Mouse (Mus musculus): ENCODE measurements around the gene Slc5a1. TPM values are rescaled to one million over a fixed set of nuclear protein-coding genes. Genes with fewer than 3 reads are reported as not detected.

Gene Slc5a1
- polyA plus RNA-seq, 2 experiments, result 0.16 to 1.0 TPM

- Histone ChIP-seq H3K9me3 (ENCODE audit: control insufficient read depth, low read length) (no peaks in the 10 kb centered on the region), H3K27me3 (ENCODE audit: control insufficient read depth, insufficient read depth, low read length) (no peaks in the 10 kb centered on the region), H3K36me3 (ENCODE audit: control insufficient read depth, insufficient read depth, low read length) (no peaks in the 10 kb centered on the region), H3K27ac (replicated peaks; ENCODE audit: low read depth, low read length) (no peak overlapping the region), H3K4me2 (replicated peaks; ENCODE audit: low read depth, low read length, severe bottlenecking) (no peak overlapping the region), H3K4me3 (replicated peaks; ENCODE audit: low read length) (no peak overlapping the region), H3K4me1 (ENCODE audit: control insufficient read depth, insufficient read depth, low read length) (no peaks in the 10 kb centered on the region), H3K9ac (ENCODE audit: low read depth, low read length, severe bottlenecking) (no peak overlapping the region)
- TF ChIP-seq POLR2A (IDR thresholded peaks at IDR 0.05; ENCODE audit: borderline replicate concordance, extremely low read depth, insufficient read depth, insufficient read length), result no peak
- DNase-seq (ENCODE audit: low spot score) (no peak), ATAC-seq (ENCODE audit: low FRiP score, low read depth) (no peak)
- WGBS, result 86% methylated on average over 4 of the region's 4 CpGs
Measured at GRCm38 (mm10) chr5:33125318-33125717, 21.3 kb downstream of the Slc5a1 start.

GRCm38 (mm10) chr5:33134132-33134531 lies 30.1 kb downstream of the Slc5a1 start:
- no peak for ATAC-seq (ENCODE audit: low FRiP score, low read depth)

GRCm38 (mm10) chr5:33135611-33136010 lies 31.6 kb downstream of the Slc5a1 start:
- no peak overlapping the region for H3K27ac ChIP-seq (replicated peaks; ENCODE audit: low read depth, low read length)
- H3K9me3 ChIP-seq (ENCODE audit: control insufficient read depth, low read length), result no peaks in the 10 kb centered on the region
- 76% methylated on average over 5 of the region's 5 CpGs for WGBS
- H3K4me3 ChIP-seq (replicated peaks; ENCODE audit: low read length), result no peak overlapping the region
- TF ChIP-seq POLR2A (IDR thresholded peaks at IDR 0.05; ENCODE audit: borderline replicate concordance, extremely low read depth, insufficient read depth, insufficient read length), result no peak
- DNase-seq (ENCODE audit: low spot score) (no peak), ATAC-seq (ENCODE audit: low FRiP score, low read depth) (no peak)
- no peaks in the 10 kb centered on the region for H3K4me1 ChIP-seq (ENCODE audit: control insufficient read depth, insufficient read depth, low read length)
- H3K4me2 ChIP-seq (replicated peaks; ENCODE audit: low read depth, low read length, severe bottlenecking), result no peak overlapping the region
- no peaks in the 10 kb centered on the region for H3K27me3 ChIP-seq (ENCODE audit: control insufficient read depth, insufficient read depth, low read length)
- H3K36me3 ChIP-seq (ENCODE audit: control insufficient read depth, insufficient read depth, low read length), result no peaks in the 10 kb centered on the region
- no peak overlapping the region for H3K9ac ChIP-seq (ENCODE audit: low read depth, low read length, severe bottlenecking)

More at GRCm38 (mm10) chr5:33134132-33134531, 30.1 kb downstream of the Slc5a1 start:
- no peak for TF ChIP-seq POLR2A (IDR thresholded peaks at IDR 0.05; ENCODE audit: borderline replicate concordance, extremely low read depth, insufficient read depth, insufficient read length)
- no peaks in the 10 kb centered on the region for H3K4me1 ChIP-seq (ENCODE audit: control insufficient read depth, insufficient read depth, low read length)
- H3K4me3 ChIP-seq (replicated peaks; ENCODE audit: low read length), result no peak overlapping the region
- H3K4me2 ChIP-seq (replicated peaks; ENCODE audit: low read depth, low read length, severe bottlenecking), result no peak overlapping the region
- DNase-seq (ENCODE audit: low spot score), result no peak
- 81% methylated on average over 4 of the region's 4 CpGs for WGBS
- no peaks in the 10 kb centered on the region for H3K36me3 ChIP-seq (ENCODE audit: control insufficient read depth, insufficient read depth, low read length)
- H3K27me3 ChIP-seq (ENCODE audit: control insufficient read depth, insufficient read depth, low read length), result no peaks in the 10 kb centered on the region
- no peaks in the 10 kb centered on the region for H3K9me3 ChIP-seq (ENCODE audit: control insufficient read depth, low read length)
- no peak overlapping the region for H3K27ac ChIP-seq (replicated peaks; ENCODE audit: low read depth, low read length)
- no peak overlapping the region for H3K9ac ChIP-seq (ENCODE audit: low read depth, low read length, severe bottlenecking)

GRCm38 (mm10) chr5:33142790-33143455 lies 38.9 kb downstream of the Slc5a1 start:
- Histone ChIP-seq H3K9ac (ENCODE audit: low read depth, low read length, severe bottlenecking) (no peak overlapping the region), H3K4me1 (ENCODE audit: control insufficient read depth, insufficient read depth, low read length) (no peaks in the 10 kb centered on the region), H3K27ac (replicated peaks; ENCODE audit: low read depth, low read length) (no peak overlapping the region), H3K27me3 (ENCODE audit: control insufficient read depth, insufficient read depth, low read length) (no peaks in the 10 kb centered on the region), H3K4me2 (replicated peaks; ENCODE audit: low read depth, low read length, severe bottlenecking) (no peak overlapping the region), H3K4me3 (replicated peaks; ENCODE audit: low read length) (no peak overlapping the region), H3K9me3 (ENCODE audit: control insufficient read depth, low read length) (no peaks in the 10 kb centered on the region), H3K36me3 (ENCODE audit: control insufficient read depth, insufficient read depth, low read length) (no peaks in the 10 kb centered on the region)
- no peak for TF ChIP-seq POLR2A (IDR thresholded peaks at IDR 0.05; ENCODE audit: borderline replicate concordance, extremely low read depth, insufficient read depth, insufficient read length)
- DNase-seq (ENCODE audit: low spot score) (peak; percentile 63), ATAC-seq (ENCODE audit: low FRiP score, low read depth) (no peak)
- WGBS, result 47% methylated on average over 7 of the region's 7 CpGs

DNA sequence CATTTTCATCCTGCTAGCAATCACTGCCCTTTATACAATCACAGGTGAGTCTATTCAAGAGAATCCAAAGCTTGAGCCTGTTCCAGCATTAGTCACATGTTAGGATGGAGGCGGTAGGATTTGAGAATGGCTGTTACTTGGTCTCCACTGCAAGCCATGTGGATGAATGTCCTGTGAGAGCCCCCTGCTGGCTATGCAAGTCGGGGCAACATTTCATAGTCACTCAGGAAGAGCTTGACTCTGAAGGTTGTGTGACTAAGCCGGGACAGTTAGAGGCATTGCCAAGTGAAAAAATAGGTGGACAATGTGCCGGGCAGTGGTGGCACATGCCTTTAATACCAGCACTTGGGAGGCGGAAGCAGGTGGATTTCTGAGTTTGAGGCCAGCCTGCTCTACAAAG lies 40.0 kb downstream of the Slc5a1 start:
- Histone ChIP-seq H3K36me3 (ENCODE audit: control insufficient read depth, insufficient read depth, low read length) (no peaks in the 10 kb centered on the region), H3K27ac (replicated peaks; ENCODE audit: low read depth, low read length) (no peak overlapping the region), H3K4me3 (replicated peaks; ENCODE audit: low read length) (no peak overlapping the region), H3K9me3 (ENCODE audit: control insufficient read depth, low read length) (no peaks in the 10 kb centered on the region), H3K27me3 (ENCODE audit: control insufficient read depth, insufficient read depth, low read length) (no peaks in the 10 kb centered on the region), H3K4me2 (replicated peaks; ENCODE audit: low read depth, low read length, severe bottlenecking) (no peak overlapping the region), H3K4me1 (ENCODE audit: control insufficient read depth, insufficient read depth, low read length) (no peaks in the 10 kb centered on the region), H3K9ac (ENCODE audit: low read depth, low read length, severe bottlenecking) (no peak overlapping the region)
- 58% methylated on average over 5 of the region's 5 CpGs for WGBS
- DNase-seq (ENCODE audit: low spot score) (no peak), ATAC-seq (ENCODE audit: low FRiP score, low read depth) (no peak)
- no peak for TF ChIP-seq POLR2A (IDR thresholded peaks at IDR 0.05; ENCODE audit: borderline replicate concordance, extremely low read depth, insufficient read depth, insufficient read length)

Measured in limb, embryonic 14.5 days (tissue).